Mouse (Mus musculus) liver, embryonic 14.5 days (tissue): ENCODE measurements around the gene Acot11. TPM values are rescaled to one million over a fixed set of nuclear protein-coding genes. Genes with fewer than 3 reads are reported as not detected.
A peak's percentile ranks its signal among the peaks of the same experiment; 100 is the strongest.

ENCODE experiments used
- ATAC-seq: fragments of 200-750 bp; cut with Nextera tagmentation; 2 replicates; pipeline ENCODE4 v1.8.0; 2017; ENCODE audit warnings: moderate number of reproducible peaks, mild to moderate bottlenecking, moderate library complexity; ENCODE audit not compliant: insufficient read depth
- DNase-seq, 3 experiments: peaks; one replicate each; pipeline ENCODE4 v3.0.0-alpha.2; 2012 to 2013; ENCODE audit warnings: low read depth in 3 of 3, low spot score in 3 of 3
- H3K27ac ChIP-seq: fragments of 300-500 bp; sonication (generic); 2 replicates; pipeline ENCODE4 v1.5.1; 2014; ENCODE audit warnings: moderate library complexity, mild to moderate bottlenecking, control low read depth, inconsistent platforms
- H3K27me3 ChIP-seq: fragments of 300-500 bp; sonication (generic); 2 replicates; pipeline ENCODE4 v1.6.1; 2014; ENCODE audit warnings: mild to moderate bottlenecking, low read length, moderate library complexity; ENCODE audit not compliant: control insufficient read depth, insufficient read depth
- H3K36me3 ChIP-seq: fragments of 300-500 bp; sonication (generic); replicated peaks from 2 replicates; pipeline ENCODE4 v1.6.1; 2014; ENCODE audit warnings: low read depth; ENCODE audit not compliant: control insufficient read depth, insufficient read depth
- H3K4me1 ChIP-seq, 2 experiments: fragments of 200-500 bp in 1 of 2; fragments of 300-500 bp in 1 of 2; sonication (generic) in 1 of 2; replicated peaks; 2 replicates each; pipeline ENCODE4 v1.6.1; 2012 to 2014; ENCODE audit warnings: antibody characterized with exemption in 1 of 2, inconsistent platforms in 1 of 2, low read length in 1 of 2; ENCODE audit not compliant: control insufficient read depth in 2 of 2, insufficient read depth in 2 of 2
- H3K4me2 ChIP-seq: fragments of 300-500 bp; sonication (generic); 2 replicates; pipeline ENCODE4 v1.6.1; 2014; ENCODE audit warnings: low read depth, mild to moderate bottlenecking, control low read depth, moderate library complexity
- H3K4me3 ChIP-seq, 2 experiments: fragments of 200-500 bp in 1 of 2; fragments of 300-500 bp in 1 of 2; sonication (generic) in 1 of 2; 2 replicates each; pipeline ENCODE4 v1.5.1; 2012 to 2014; ENCODE audit warnings: low read depth in 2 of 2, low read length in 2 of 2, mild to moderate bottlenecking in 2 of 2, control low read depth in 1 of 2, inconsistent platforms in 1 of 2, moderate library complexity in 1 of 2; ENCODE audit not compliant: insufficient read depth in 1 of 2
- H3K9ac ChIP-seq: fragments of 300-500 bp; sonication (generic); replicated peaks from 2 replicates; pipeline ENCODE4 v1.6.1; 2014; ENCODE audit warnings: mild to moderate bottlenecking, control low read depth, moderate library complexity
- H3K9me3 ChIP-seq: fragments of 300-500 bp; sonication (generic); 2 replicates; pipeline ENCODE4 v1.6.1; 2016; ENCODE audit warnings: low read length, mixed read lengths; ENCODE audit not compliant: control insufficient read depth
- CTCF ChIP-seq: IDR thresholded peaks from 2 replicates; pipeline ENCODE4 v1.5.1; 2016; ENCODE audit warnings: antibody characterized with exemption, low read depth, control low read depth
- EP300 ChIP-seq: IDR thresholded peaks from 2 replicates; pipeline ENCODE4 v1.6.1; 2016; ENCODE audit warnings: antibody characterized with exemption, low read depth
- WGBS: fragments of 180-500 bp; shearing (Covaris S2); extraction: QIAGEN DNeasy Blood & Tissue Kit; methylation state at CpG from one replicate; pipeline ENCODE4 v1.1.7; 2014; ENCODE audit not compliant: insufficient replicate concordance; 5-methylcytosine and 5-hydroxymethylcytosine counted together
- polyA plus RNA-seq, 2 experiments: library from polyadenylated mRNA; depleted of rRNA in 1 of 2; stranded (reverse) in 1 of 2; unstranded in 1 of 2; fragments of >200 nt; fragmentation: Nextera tagmentation in 1 of 2; extraction: Ambion mirVana in 1 of 2; gene quantifications; 2 replicates each; pipeline versions ENCODE4 v1.2.1 to v1.2.3; 2012 to 2014

Acot11 gene
- polyA plus RNA-seq, 2 experiments, result 4.1 TPM

GRCm38 (mm10) chr4:106838548-106839253 is 33.9 kb upstream of the Acot11 start:
- TF ChIP-seq EP300 (no peak), CTCF (peak; percentile 95)
- WGBS, result 5% methylated on average over 36 of the region's 36 CpGs
- Histone ChIP-seq H3K27ac (peak overlapping the region; percentile 74), H3K9me3 (no peaks in the 10 kb centered on the region), H3K9ac (peak overlapping the region; percentile 56), H3K4me1 (peaks cover 4 to 15% of the 10 kb centered on the region in 2 experiments), H3K27me3 (no peaks in the 10 kb centered on the region; the same call in 1 of the 2 replicates), H3K4me3 (peak overlapping the region; percentile 60 to 74), H3K4me2 (peak overlapping the region; percentile 100), H3K36me3 (no peaks in the 10 kb centered on the region)
- ATAC-seq, result peak; percentile 86
- DNase-seq, result peak; percentile 74 to 81 (median 75)

- DNase-seq, result no peak
- peaks cover 4 to 15% of the 10 kb centered on the region in 2 experiments for H3K4me1 ChIP-seq
- no peaks in the 10 kb centered on the region for H3K9me3 ChIP-seq
- no peak for ATAC-seq
- TF ChIP-seq EP300, result no peak
- TF ChIP-seq CTCF, result no peak
- H3K27me3 ChIP-seq, result no peaks in the 10 kb centered on the region; the same call in 1 of the 2 replicates
- H3K36me3 ChIP-seq, result no peaks in the 10 kb centered on the region
- H3K4me3 ChIP-seq, result peak overlapping the region in 1 of 2 experiments; percentile 19; a peak in 2 of 4 replicates
- no peak overlapping the region for H3K9ac ChIP-seq
- H3K4me2 ChIP-seq, result peak overlapping the region; percentile 62
- no peak overlapping the region for H3K27ac ChIP-seq
- WGBS, result under 1% methylated on average over 16 of the region's 18 CpGs
Measured at GRCm38 (mm10) chr4:106837964-106838363, 33.2 kb upstream of the Acot11 start.

GRCm38 (mm10) chr4:106837425-106837824 is 32.6 kb upstream of the Acot11 start:
- Histone ChIP-seq H3K9ac (no peak overlapping the region; the same call in 1 of the 2 replicates), H3K27me3 (no peaks in the 10 kb centered on the region; the same call in 1 of the 2 replicates), H3K4me2 (peak overlapping the region; percentile 62; the same call in 1 of the 2 replicates), H3K9me3 (no peaks in the 10 kb centered on the region), H3K4me1 (peaks cover 4 to 15% of the 10 kb centered on the region in 2 experiments), H3K4me3 (no peak overlapping the region), H3K27ac (no peak overlapping the region), H3K36me3 (no peaks in the 10 kb centered on the region)
- TF ChIP-seq CTCF (no peak), EP300 (no peak)
- 10% methylated on average over 9 of the region's 9 CpGs for WGBS
- DNase-seq, result no peak
- ATAC-seq, result no peak

GRCm38 (mm10) chr4:106830545-106831112 is 25.8 kb upstream of the Acot11 start:
- 19% methylated on average over 6 of the region's 6 CpGs for WGBS

More at GRCm38 (mm10) chr4:106830545-106831112, 25.8 kb upstream of the Acot11 start:
- Histone ChIP-seq H3K9me3 (no peaks in the 10 kb centered on the region), H3K36me3 (no peaks in the 10 kb centered on the region), H3K4me3 (no peak overlapping the region), H3K27me3 (peaks cover 4% of the 10 kb centered on the region; the same call in 1 of the 2 replicates), H3K27ac (no peak overlapping the region), H3K4me2 (no peak overlapping the region), H3K4me1 (peaks cover 10 to 36% of the 10 kb centered on the region in 2 experiments), H3K9ac (no peak overlapping the region)
- ATAC-seq, result no peak
- DNase-seq, result no peak
- TF ChIP-seq EP300, result no peak
- no peak for TF ChIP-seq CTCF
